Mouse (Mus musculus) kidney, embryonic 15.5 days (tissue): Measurements from ENCODE around the gene Gm44805. TPM values are rescaled to one million over a fixed set of nuclear protein-coding genes. Genes with fewer than 3 reads are reported as not detected.

ENCODE experiments used
- ATAC-seq: fragments of 200-750 bp; cut with Nextera tagmentation; replicated peaks from 2 replicates; pipeline ENCODE4 v1.8.0; 2017; ENCODE audit warnings: moderate TSS enrichment; ENCODE audit not compliant: low FRiP score
- H3K27ac ChIP-seq: fragments of 300-500 bp; sonication (generic); 2 replicates; pipeline ENCODE4 v1.5.1; 2015; ENCODE audit warnings: mild to moderate bottlenecking, inconsistent platforms
- H3K27me3 ChIP-seq: fragments of 300-500 bp; sonication (generic); 2 replicates; pipeline ENCODE4 v1.6.1; 2015; ENCODE audit warnings: inconsistent platforms
- H3K36me3 ChIP-seq: fragments of 300-500 bp; sonication (generic); 2 replicates; pipeline ENCODE4 v1.6.1; 2015; ENCODE audit warnings: inconsistent platforms
- H3K4me1 ChIP-seq: fragments of 300-500 bp; sonication (generic); 2 replicates; pipeline ENCODE4 v1.6.1; 2015; ENCODE audit warnings: inconsistent platforms
- H3K4me2 ChIP-seq: fragments of 300-500 bp; sonication (generic); 2 replicates; pipeline ENCODE4 v1.6.1; 2015; ENCODE audit warnings: moderate library complexity, mild to moderate bottlenecking, inconsistent platforms
- H3K4me3 ChIP-seq: fragments of 300-500 bp; sonication (generic); replicated peaks from 2 replicates; pipeline ENCODE4 v1.5.1; 2015; ENCODE audit warnings: mild to moderate bottlenecking, inconsistent platforms
- H3K9ac ChIP-seq: fragments of 300-500 bp; sonication (generic); 2 replicates; pipeline ENCODE4 v1.6.1; 2015; ENCODE audit warnings: mild to moderate bottlenecking, inconsistent platforms
- H3K9me3 ChIP-seq: fragments of 300-500 bp; sonication (generic); replicated peaks from 2 replicates; pipeline ENCODE4 v1.6.1; 2016; ENCODE audit warnings: inconsistent platforms
- WGBS: fragments of 180-500 bp; shearing (Covaris S2); methylation state at CpG from one replicate; pipeline ENCODE4 v1.1.7; 2015; ENCODE audit warnings: mixed read lengths; 5-methylcytosine and 5-hydroxymethylcytosine counted together
- polyA plus RNA-seq: library from polyadenylated mRNA; unstranded; fragments of >200 nt; fragmentation: Nextera tagmentation; extraction: Ambion mirVana; gene quantifications from 2 replicates; pipeline ENCODE4 v1.2.1, GENCODE M21; 2015

Gm44805 gene
- polyA plus RNA-seq, 1 experiment from 2014 or later = 2.5 TPM

- Histone ChIP-seq H3K27me3 (no peaks in the 10 kb centered on the region), H3K4me1 (0 out of 2 replicates have a peak, but pooled peaks cover 5% of the 10 kb centered on the region), H3K9ac (no peak overlapping the region), H3K27ac (no peak overlapping the region), H3K4me2 (no peak overlapping the region), H3K4me3 (no peak overlapping the region), H3K36me3 (peaks cover 72% of the 10 kb centered on the region), H3K9me3 (no peaks in the 10 kb centered on the region)
- ATAC-seq = no peak
- WGBS = 95% methylated on average over 15 of the region's 15 CpGs
These were observed 47.4 kb downstream of the Gm44805 start for GRCm38 (mm10) chr7:19633855-19634254.

- peaks cover 66% of the 10 kb centered on the region for H3K36me3 ChIP-seq
- peaks cover 6% of the 10 kb centered on the region; the same call in 1 of the 2 replicates for H3K4me1 ChIP-seq
- no peak overlapping the region for H3K9ac ChIP-seq
- no peak for ATAC-seq
- H3K4me3 ChIP-seq = no peak overlapping the region
- no peaks in the 10 kb centered on the region for H3K9me3 ChIP-seq
- no peaks in the 10 kb centered on the region for H3K27me3 ChIP-seq
- no peak overlapping the region for H3K27ac ChIP-seq
- H3K4me2 ChIP-seq = no peak overlapping the region
- WGBS = 92% methylated on average over 17 of the region's 17 CpGs
These were observed 48.0 kb downstream of the Gm44805 start for GRCm38 (mm10) chr7:19633197-19633596.

DNA sequence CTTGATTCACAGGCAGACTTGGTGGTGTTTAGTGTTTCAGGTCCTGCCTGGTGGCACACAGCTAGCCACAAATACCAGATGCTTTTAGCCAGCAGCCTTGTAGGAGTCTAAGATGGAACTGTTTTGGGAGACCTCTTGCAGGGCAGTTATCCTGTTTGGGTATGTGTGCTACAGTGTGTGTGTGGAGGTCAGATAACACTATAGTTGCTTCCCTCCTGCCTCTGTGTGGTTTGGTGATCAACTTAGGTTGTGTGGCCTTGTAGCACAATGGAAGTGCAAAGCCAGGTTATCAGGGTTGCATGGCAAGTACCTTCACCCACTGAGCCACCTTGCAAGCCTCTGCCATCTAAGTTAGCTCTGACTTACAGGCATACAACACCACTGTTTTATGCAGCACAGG, 48.5 kb downstream of the Gm44805 start:
- no peak overlapping the region for H3K4me3 ChIP-seq
- peaks cover 11% of the 10 kb centered on the region; the same call in 1 of the 2 replicates for H3K4me1 ChIP-seq
- no peaks in the 10 kb centered on the region for H3K9me3 ChIP-seq
- no peak overlapping the region for H3K9ac ChIP-seq
- H3K36me3 ChIP-seq = peaks cover 61% of the 10 kb centered on the region
- no peak overlapping the region for H3K27ac ChIP-seq
- H3K27me3 ChIP-seq = no peaks in the 10 kb centered on the region
- H3K4me2 ChIP-seq = no peak overlapping the region
- no peak for ATAC-seq

GRCm38 (mm10) chr7:19632275-19632674, 48.9 kb downstream of the Gm44805 start:
- Histone ChIP-seq H3K36me3 (peaks cover 57% of the 10 kb centered on the region), H3K9me3 (no peaks in the 10 kb centered on the region), H3K27me3 (no peaks in the 10 kb centered on the region), H3K27ac (no peak overlapping the region), H3K4me2 (no peak overlapping the region), H3K4me3 (no peak overlapping the region), H3K9ac (no peak overlapping the region), H3K4me1 (peaks cover 12% of the 10 kb centered on the region; the same call in 1 of the 2 replicates)
- ATAC-seq = no peak

GRCm38 (mm10) chr7:19629361-19629734, 51.9 kb downstream of the Gm44805 start, which contains the start of gene Relb:
Gene Relb, minus strand, starts transcription at chr7:19629438.
- under 1% methylated on average over 39 of the region's 41 CpGs for WGBS
- Histone ChIP-seq H3K36me3 (peaks cover 27% of the 10 kb centered on the region), H3K27ac (peak within 1 kb of the TSS; percentile 85)

GRCm38 (mm10) chr7:19628536-19629360, 52.5 kb downstream of the Gm44805 start:
- Histone ChIP-seq H3K27me3 (no peaks in the 10 kb centered on the region), H3K9me3 (no peaks in the 10 kb centered on the region), H3K27ac (peak overlapping the region; percentile 85), H3K4me1 (peaks cover 12% of the 10 kb centered on the region; the same call in 1 of the 2 replicates), H3K4me3 (peak overlapping the region; percentile 69), H3K36me3 (peaks cover 21% of the 10 kb centered on the region), H3K4me2 (peak overlapping the region; percentile 90), H3K9ac (peak overlapping the region; percentile 41)
- ATAC-seq = peak; percentile 94
- 2% methylated on average over 57 of the region's 57 CpGs for WGBS

More at GRCm38 (mm10) chr7:19629361-19629734, 51.9 kb downstream of the Gm44805 start, which contains the start of gene Relb:
- H3K4me1 ChIP-seq = peaks cover 12% of the 10 kb centered on the region; the same call in 1 of the 2 replicates
- H3K9ac ChIP-seq = peak within 1 kb of the TSS; percentile 41
- peak within 1 kb of the TSS; percentile 69 for H3K4me3 ChIP-seq
- no peaks in the 10 kb centered on the region for H3K27me3 ChIP-seq
- peak; percentile 69; the same call in 1 of the 2 replicates for ATAC-seq
- no peaks in the 10 kb centered on the region for H3K9me3 ChIP-seq
- H3K4me2 ChIP-seq = peak within 1 kb of the TSS; percentile 90

DNA sequence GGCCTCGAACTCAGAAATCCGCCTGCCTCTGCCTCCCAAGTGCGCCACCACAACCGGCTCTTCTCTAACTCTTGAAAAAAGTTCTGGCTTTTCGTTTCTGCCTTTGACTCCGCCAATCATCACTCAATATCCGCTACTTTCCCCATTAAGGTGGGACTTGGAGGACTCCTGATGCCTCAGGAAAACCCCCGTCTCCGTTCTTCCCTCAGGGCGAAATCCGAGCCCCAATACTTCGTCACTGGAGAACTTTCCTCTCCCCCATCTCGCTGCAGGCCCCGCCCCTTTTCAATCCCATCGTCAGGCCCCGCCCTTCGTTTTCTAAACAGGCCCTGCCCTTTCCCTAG, 53.1 kb downstream of the Gm44805 start:
- no peaks in the 10 kb centered on the region for H3K9me3 ChIP-seq
- H3K4me3 ChIP-seq = peak overlapping the region; percentile 69
- no peaks in the 10 kb centered on the region for H3K27me3 ChIP-seq
- peak overlapping the region; percentile 90 for H3K4me2 ChIP-seq
- no peak; the same call in 1 of the 2 replicates for ATAC-seq
- H3K36me3 ChIP-seq = peaks cover 15% of the 10 kb centered on the region
- WGBS = 14% methylated on average over 17 of the region's 17 CpGs
- H3K9ac ChIP-seq = no peak overlapping the region
- H3K27ac ChIP-seq = peak overlapping the region; percentile 85
- peaks cover 12% of the 10 kb centered on the region; the same call in 1 of the 2 replicates for H3K4me1 ChIP-seq

GRCm38 (mm10) chr7:19627721-19628120, 53.5 kb downstream of the Gm44805 start:
- H3K4me3 ChIP-seq = peak overlapping the region; percentile 69
- ATAC-seq = no peak
- H3K27ac ChIP-seq = peak overlapping the region; percentile 85
- H3K4me2 ChIP-seq = peak overlapping the region; percentile 90
- H3K27me3 ChIP-seq = no peaks in the 10 kb centered on the region
- no peak overlapping the region for H3K9ac ChIP-seq
- WGBS = 67% methylated on average over 3 of the region's 3 CpGs
- no peaks in the 10 kb centered on the region for H3K9me3 ChIP-seq
- H3K4me1 ChIP-seq = peaks cover 12% of the 10 kb centered on the region; the same call in 1 of the 2 replicates
- peaks cover 11% of the 10 kb centered on the region for H3K36me3 ChIP-seq

- 80% methylated on average over 2 of the region's 2 CpGs for WGBS
- H3K9me3 ChIP-seq = no peaks in the 10 kb centered on the region
- H3K36me3 ChIP-seq = no peaks in the 10 kb centered on the region
- H3K4me3 ChIP-seq = no peak overlapping the region
- H3K4me2 ChIP-seq = no peak overlapping the region
- H3K9ac ChIP-seq = no peak overlapping the region
- peaks cover 19% of the 10 kb centered on the region for H3K4me1 ChIP-seq
- H3K27me3 ChIP-seq = no peaks in the 10 kb centered on the region
- ATAC-seq = no peak
- no peak overlapping the region for H3K27ac ChIP-seq
These were observed 57.8 kb downstream of the Gm44805 start for GRCm38 (mm10) chr7:19623433-19623832.

DNA sequence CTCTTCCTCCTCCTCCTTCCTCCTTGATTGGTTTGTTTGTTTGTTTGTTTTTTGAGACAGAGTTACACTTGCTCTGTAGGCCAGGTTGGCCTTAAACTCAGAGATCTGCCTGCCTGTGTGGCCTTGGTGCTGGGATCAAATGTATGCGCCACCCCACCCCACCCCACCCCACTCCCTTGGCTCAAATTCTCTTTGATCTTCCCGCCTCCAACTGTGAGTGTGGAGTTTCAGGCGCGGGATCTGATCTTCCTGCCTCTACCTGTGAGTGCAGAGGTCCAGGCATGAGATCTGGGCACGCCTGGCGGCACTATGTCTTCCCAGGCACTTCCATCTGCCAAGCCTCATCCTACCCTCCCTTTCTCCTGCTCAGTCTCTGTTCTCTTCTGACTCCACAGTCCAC, 59.0 kb downstream of the Gm44805 start:
- no peak overlapping the region for H3K9ac ChIP-seq
- no peak overlapping the region for H3K27ac ChIP-seq
- no peaks in the 10 kb centered on the region for H3K36me3 ChIP-seq
- H3K4me1 ChIP-seq = peaks cover 13% of the 10 kb centered on the region
- WGBS = 34% methylated on average over 6 of the region's 6 CpGs
- H3K4me2 ChIP-seq = no peak overlapping the region
- ATAC-seq = no peak
- no peaks in the 10 kb centered on the region for H3K9me3 ChIP-seq
- H3K4me3 ChIP-seq = no peak overlapping the region
- H3K27me3 ChIP-seq = no peaks in the 10 kb centered on the region
